Mouse (Mus musculus): ENCODE results near the gene Plcxd3. TPM values are rescaled to one million over a fixed set of nuclear protein-coding genes. Genes with fewer than 3 reads are reported as not detected.

Gene Plcxd3
- polyA plus RNA-seq (2015; fragmentation: Nextera tagmentation; extraction: Ambion mirVana): 2.5 and 2.8 TPM in 2 replicates

DNA sequence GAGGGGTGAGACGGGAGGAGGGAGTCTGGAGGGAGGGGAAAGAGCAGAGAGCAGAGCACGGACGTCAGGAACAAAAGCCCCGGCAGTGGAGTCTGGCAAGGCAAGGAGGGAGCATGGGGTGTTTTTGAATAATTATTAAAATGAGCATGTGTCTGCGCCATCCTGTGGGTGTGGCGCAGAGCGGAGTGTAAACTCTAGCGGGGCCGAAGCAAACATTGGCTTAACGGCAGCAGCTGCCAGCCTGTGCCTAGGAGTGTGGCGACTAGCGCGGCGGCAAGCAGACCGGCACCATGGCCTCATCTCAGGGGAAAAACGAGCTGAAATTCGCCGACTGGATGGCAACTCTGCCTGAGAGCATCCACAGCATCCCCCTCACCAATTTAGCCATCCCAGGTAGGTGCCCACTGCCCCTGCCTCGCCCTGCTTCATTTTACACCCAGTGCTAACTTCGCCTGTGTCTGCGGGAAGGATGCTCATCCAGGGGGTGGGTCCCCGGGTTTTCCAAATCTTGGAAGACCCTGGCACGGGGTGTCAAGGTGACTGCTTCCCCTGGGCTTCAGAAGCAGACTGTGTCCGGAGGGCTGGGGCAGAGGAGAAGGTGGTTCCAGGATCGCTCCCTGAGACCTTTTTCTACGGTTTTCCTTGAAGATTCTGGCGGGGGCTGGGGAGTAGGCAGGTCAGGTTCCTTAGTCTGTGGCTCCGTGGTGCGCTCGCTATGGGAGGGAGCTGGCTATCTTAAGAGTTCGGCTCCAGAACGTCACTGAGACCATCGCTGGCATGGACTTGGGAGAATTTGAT, at the start of gene Plcxd3:
Gene Plcxd3, plus strand, starts transcription at position 69 of the 798 bp plus-strand sequence.
- no peak within 1 kb of the TSS for H3K27ac ChIP-seq
- no peaks in the 10 kb centered on the region for H3K9me3 ChIP-seq
- peak within 1 kb of the TSS; percentile 35 for H3K4me3 ChIP-seq (replicated peaks)
- H3K4me2 ChIP-seq (replicated peaks): peak within 1 kb of the TSS; percentile 71
- 0 out of 2 replicates have a peak, but pooled peaks cover 4% of the 10 kb centered on the region for H3K4me1 ChIP-seq (replicated peaks)
- WGBS: under 1% methylated on average over 33 of the region's 33 CpGs
- H3K9ac ChIP-seq: no peak within 1 kb of the TSS
- peak; percentile 76 for ATAC-seq
- H3K27me3 ChIP-seq (replicated peaks): peaks cover 9% of the 10 kb centered on the region; the same call in 1 of the 2 replicates
- H3K36me3 ChIP-seq: no peaks in the 10 kb centered on the region

DNA sequence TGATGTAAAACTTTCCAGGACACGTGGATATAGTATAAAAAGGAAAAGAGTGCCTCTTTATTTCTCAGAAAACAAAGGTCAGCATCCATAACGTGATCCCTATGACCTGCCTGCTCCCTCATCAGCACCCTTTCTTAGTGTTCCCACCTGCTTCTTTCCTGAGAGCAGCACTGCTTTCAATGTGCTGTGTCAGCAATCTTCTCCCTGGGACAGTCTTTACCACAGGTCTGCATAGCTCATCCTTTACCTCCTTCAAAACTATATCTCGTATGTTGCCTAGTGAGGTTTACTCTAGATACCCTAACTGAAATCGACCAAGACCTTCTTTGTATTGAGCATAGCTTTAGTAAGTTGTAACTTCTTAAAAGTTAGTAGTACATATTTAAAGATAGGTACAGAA, 43.4 kb upstream of the Plcxd3 start:
- no peak overlapping the region for H3K27ac ChIP-seq
- ATAC-seq: no peak
- H3K4me1 ChIP-seq (replicated peaks): no peaks in the 10 kb centered on the region
- no peaks in the 10 kb centered on the region for H3K27me3 ChIP-seq (replicated peaks)
- H3K4me2 ChIP-seq (replicated peaks): no peak overlapping the region
- no peaks in the 10 kb centered on the region for H3K36me3 ChIP-seq
- H3K9ac ChIP-seq: no peak overlapping the region
- no peak overlapping the region for H3K4me3 ChIP-seq (replicated peaks)
- WGBS: 86% methylated on average over 4 of the region's 4 CpGs
- H3K9me3 ChIP-seq: no peaks in the 10 kb centered on the region

DNA sequence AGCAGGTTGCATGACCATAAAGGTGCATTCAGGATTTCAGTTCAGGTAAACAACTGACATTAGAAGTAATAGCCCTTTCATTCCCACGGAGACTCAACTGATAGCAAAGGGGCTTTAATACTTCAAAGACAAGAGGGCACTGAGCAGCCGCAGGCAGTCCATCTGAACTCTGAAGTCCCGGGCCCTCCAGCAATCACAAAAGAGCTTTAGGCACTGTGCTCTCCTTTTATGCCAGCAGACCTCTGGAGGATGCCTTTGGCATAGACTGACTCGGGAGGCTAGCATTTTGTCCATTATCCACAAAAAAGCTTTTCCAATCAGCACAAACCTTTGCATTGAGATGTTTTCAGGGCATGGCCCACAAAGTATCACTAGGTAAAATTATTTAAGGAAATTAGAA, 33.7 kb upstream of the Plcxd3 start:
- no peak for ATAC-seq
- no peak overlapping the region for H3K27ac ChIP-seq
- WGBS: 46% methylated on average over 4 of the region's 4 CpGs

GRCm38 (mm10) chr15:4348816-4349553, 26.3 kb upstream of the Plcxd3 start:
- Histone ChIP-seq H3K4me2 (replicated peaks) (no peak overlapping the region), H3K27me3 (replicated peaks) (no peaks in the 10 kb centered on the region), H3K4me1 (replicated peaks) (no peaks in the 10 kb centered on the region), H3K36me3 (no peaks in the 10 kb centered on the region), H3K9ac (no peak overlapping the region), H3K9me3 (no peaks in the 10 kb centered on the region), H3K4me3 (replicated peaks) (no peak overlapping the region), H3K27ac (no peak overlapping the region)
- ATAC-seq: no peak
- WGBS: 31% methylated on average over 7 of the region's 7 CpGs

More for the DNA sequence above, 33.7 kb upstream of the Plcxd3 start:
- H3K9me3 ChIP-seq: no peaks in the 10 kb centered on the region
- H3K27me3 ChIP-seq (replicated peaks): no peaks in the 10 kb centered on the region
- no peaks in the 10 kb centered on the region for H3K36me3 ChIP-seq
- H3K4me3 ChIP-seq (replicated peaks): no peak overlapping the region
- H3K4me2 ChIP-seq (replicated peaks): no peak overlapping the region
- H3K4me1 ChIP-seq (replicated peaks): no peaks in the 10 kb centered on the region
- no peak overlapping the region for H3K9ac ChIP-seq

DNA sequence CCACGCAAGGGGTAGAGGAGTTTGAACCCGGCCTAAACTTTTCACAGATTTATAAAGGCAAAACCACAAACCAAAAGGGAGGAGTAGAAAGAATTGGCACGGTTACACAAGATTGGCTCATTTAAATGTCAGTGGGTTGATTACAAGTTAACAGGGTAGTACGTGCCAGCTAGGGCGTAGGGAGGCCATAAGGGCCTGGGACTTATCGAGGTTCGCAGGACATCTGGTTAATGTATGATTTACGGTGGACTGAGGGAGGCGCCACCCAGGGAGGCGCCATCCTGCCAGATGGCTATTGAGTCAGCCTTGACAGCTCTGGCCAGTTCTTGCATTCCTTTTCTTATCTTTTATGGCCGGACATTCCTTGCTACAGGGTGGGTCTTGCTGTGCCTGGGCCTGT, 18.9 kb upstream of the Plcxd3 start:
- WGBS: 67% methylated on average over 11 of the region's 11 CpGs
- no peak overlapping the region for H3K4me3 ChIP-seq (replicated peaks)
- H3K4me1 ChIP-seq (replicated peaks): no peaks in the 10 kb centered on the region
- H3K9ac ChIP-seq: no peak overlapping the region
- H3K27ac ChIP-seq: no peak overlapping the region
- H3K36me3 ChIP-seq: no peaks in the 10 kb centered on the region
- H3K27me3 ChIP-seq (replicated peaks): no peaks in the 10 kb centered on the region
- H3K4me2 ChIP-seq (replicated peaks): no peak overlapping the region
- ATAC-seq: no peak
- no peaks in the 10 kb centered on the region for H3K9me3 ChIP-seq

DNA sequence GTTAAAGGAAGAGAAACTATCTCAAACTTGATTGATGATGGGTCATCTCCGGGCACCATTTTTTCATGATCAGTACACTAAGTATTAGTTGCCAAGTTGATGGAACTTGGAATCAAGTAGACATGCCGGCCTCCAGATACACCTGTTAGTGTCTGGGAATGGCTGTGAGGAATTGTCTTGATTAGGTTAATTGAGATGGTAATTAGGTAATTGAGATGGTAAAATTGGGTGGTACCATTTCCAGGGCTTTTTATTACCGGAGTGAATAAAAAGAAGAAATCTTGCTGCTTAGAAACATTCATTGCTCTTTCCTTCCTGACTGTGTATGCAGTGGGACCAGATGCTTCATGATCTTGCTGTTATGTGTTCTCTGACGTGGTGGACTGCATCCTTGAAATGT, 17.6 kb upstream of the Plcxd3 start:
- H3K4me2 ChIP-seq (replicated peaks): no peak overlapping the region
- WGBS: 77% methylated on average over 4 of the region's 4 CpGs
- ATAC-seq: no peak
- H3K27ac ChIP-seq: no peak overlapping the region
- H3K9ac ChIP-seq: no peak overlapping the region
- H3K36me3 ChIP-seq: no peaks in the 10 kb centered on the region
- H3K4me3 ChIP-seq (replicated peaks): no peak overlapping the region
- no peaks in the 10 kb centered on the region for H3K4me1 ChIP-seq (replicated peaks)
- no peaks in the 10 kb centered on the region for H3K9me3 ChIP-seq
- H3K27me3 ChIP-seq (replicated peaks): no peaks in the 10 kb centered on the region

- no peak overlapping the region for H3K27ac ChIP-seq
- H3K36me3 ChIP-seq: no peaks in the 10 kb centered on the region
- 55% methylated on average over 2 of the region's 2 CpGs for WGBS
- H3K4me1 ChIP-seq (replicated peaks): no peaks in the 10 kb centered on the region
- H3K27me3 ChIP-seq (replicated peaks): no peaks in the 10 kb centered on the region
- H3K4me3 ChIP-seq (replicated peaks): no peak overlapping the region
- no peak overlapping the region for H3K4me2 ChIP-seq (replicated peaks)
- ATAC-seq: no peak
- no peak overlapping the region for H3K9ac ChIP-seq
- H3K9me3 ChIP-seq: no peaks in the 10 kb centered on the region
Observed at GRCm38 (mm10) chr15:4367801-4368200, 7.5 kb upstream of the Plcxd3 start.

DNA sequence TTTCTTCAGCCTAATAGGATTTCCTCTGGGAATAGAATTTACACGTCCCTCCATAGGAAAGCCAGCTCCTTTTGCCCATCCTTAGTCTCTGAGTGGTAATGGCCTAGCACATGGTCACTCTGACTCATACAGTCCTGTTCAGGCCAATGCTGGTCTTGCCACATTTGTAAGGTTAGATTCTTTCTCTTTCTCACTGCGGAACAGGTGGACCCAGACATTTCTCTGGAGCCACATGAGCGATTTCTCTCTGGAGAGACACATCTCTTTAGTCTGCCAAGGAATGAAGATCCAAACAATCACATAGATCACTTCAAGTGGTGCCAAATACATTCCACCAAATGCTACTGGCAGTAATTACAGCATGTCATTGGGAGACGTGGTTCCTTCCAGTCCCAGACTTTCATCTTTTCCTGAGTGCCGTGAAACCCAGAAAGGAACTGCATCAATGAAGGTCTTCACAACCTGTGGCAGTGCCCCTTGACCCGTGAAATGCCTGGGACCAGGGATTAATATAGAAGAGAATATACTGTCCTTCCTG, 769 bp upstream of the Plcxd3 start:
- H3K9me3 ChIP-seq: no peaks in the 10 kb centered on the region
- H3K27me3 ChIP-seq (replicated peaks): peaks cover 9% of the 10 kb centered on the region; the same call in 1 of the 2 replicates
- 0 out of 2 replicates have a peak, but pooled peaks cover 4% of the 10 kb centered on the region for H3K4me1 ChIP-seq (replicated peaks)
- H3K4me2 ChIP-seq (replicated peaks): peak overlapping the region; percentile 71
- no peak overlapping the region for H3K9ac ChIP-seq
- 53% methylated on average over 6 of the region's 6 CpGs for WGBS
- H3K36me3 ChIP-seq: no peaks in the 10 kb centered on the region
- no peak overlapping the region for H3K4me3 ChIP-seq (replicated peaks)
- no peak overlapping the region for H3K27ac ChIP-seq
- no peak for ATAC-seq

DNA sequence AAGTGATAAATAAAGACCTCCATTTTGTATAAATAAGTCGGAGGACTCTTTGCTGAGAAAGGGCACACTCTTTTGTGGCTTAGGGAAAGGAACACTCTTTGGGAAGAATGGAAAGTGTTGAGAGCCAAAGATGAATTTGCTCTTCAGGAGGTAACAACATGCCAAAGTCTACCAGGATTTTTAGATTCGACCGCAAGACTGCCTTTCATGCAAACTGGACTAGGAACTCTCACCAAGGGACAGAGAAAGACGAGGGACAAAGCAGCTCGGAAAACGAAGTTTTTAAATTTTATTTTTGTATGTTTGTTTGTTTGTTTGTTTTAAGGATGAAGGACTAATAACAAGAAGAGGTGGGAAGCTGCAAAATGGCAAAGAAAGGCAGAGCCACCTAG, 264 bp upstream of the Plcxd3 start:
- H3K9ac ChIP-seq: no peak overlapping the region
- no peak overlapping the region for H3K27ac ChIP-seq
- 0 out of 2 replicates have a peak, but pooled peaks cover 4% of the 10 kb centered on the region for H3K4me1 ChIP-seq (replicated peaks)
- no peaks in the 10 kb centered on the region for H3K36me3 ChIP-seq
- peaks cover 9% of the 10 kb centered on the region; the same call in 1 of the 2 replicates for H3K27me3 ChIP-seq (replicated peaks)
- peak overlapping the region; percentile 71 for H3K4me2 ChIP-seq (replicated peaks)
- 22% methylated on average over 6 of the region's 6 CpGs for WGBS
- no peak for ATAC-seq
- no peaks in the 10 kb centered on the region for H3K9me3 ChIP-seq
- H3K4me3 ChIP-seq (replicated peaks): peak overlapping the region; percentile 35

DNA sequence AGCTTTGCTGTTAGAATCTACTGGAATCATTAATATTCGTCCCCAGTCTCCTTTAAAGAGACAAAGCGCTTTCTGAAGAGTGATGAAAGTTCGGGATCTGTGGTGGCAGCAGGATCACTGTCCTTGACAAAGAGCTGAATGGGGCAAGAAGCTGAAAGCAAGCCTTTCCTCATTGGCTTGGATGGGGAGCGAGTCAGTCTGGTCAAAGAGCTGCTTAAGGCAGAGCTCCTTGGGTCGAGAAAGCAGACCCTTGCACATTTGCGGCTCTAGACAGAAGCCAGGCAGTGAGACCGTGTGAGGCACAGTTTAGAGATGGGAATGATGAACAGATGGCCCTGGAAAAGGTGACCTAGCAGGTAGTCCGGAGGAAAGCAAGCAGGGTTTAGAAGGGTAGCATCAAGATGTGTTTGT, 935 bp downstream of the Plcxd3 start:
- ATAC-seq: no peak

DNA sequence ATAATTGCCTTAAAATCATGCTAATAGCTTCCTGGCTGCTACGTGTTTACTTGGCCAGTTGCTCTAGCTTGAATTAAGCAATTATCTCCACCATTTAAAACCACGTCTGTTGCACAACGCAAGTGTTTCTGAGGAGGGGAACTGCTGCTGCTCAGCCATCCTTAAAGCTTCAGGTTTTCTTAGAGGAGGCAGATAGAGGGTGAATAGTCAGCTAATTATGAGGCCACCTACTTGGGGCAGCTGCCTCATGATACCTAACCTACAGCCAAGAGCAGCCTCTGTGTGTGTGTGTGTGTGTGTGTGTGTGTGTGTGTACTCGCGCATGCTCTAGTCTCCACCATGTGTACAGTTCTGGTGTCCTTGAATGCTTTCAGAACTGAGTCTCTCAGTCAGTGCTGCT, 3.5 kb downstream of the Plcxd3 start:
- 0 out of 2 replicates have a peak, but pooled peaks cover 4% of the 10 kb centered on the region for H3K4me1 ChIP-seq (replicated peaks)
- H3K27ac ChIP-seq: no peak overlapping the region
- no peak overlapping the region for H3K4me2 ChIP-seq (replicated peaks)
- no peaks in the 10 kb centered on the region for H3K36me3 ChIP-seq
- no peak overlapping the region for H3K9ac ChIP-seq
- H3K27me3 ChIP-seq (replicated peaks): peaks cover 9% of the 10 kb centered on the region; the same call in 1 of the 2 replicates
- 81% methylated on average over 5 of the region's 5 CpGs for WGBS
- ATAC-seq: no peak
- no peak overlapping the region for H3K4me3 ChIP-seq (replicated peaks)
- no peaks in the 10 kb centered on the region for H3K9me3 ChIP-seq

More for the DNA sequence above, 935 bp downstream of the Plcxd3 start:
- no peak overlapping the region for H3K27ac ChIP-seq
- peak overlapping the region; percentile 71 for H3K4me2 ChIP-seq (replicated peaks)
- H3K36me3 ChIP-seq: no peaks in the 10 kb centered on the region
- no peak overlapping the region for H3K9ac ChIP-seq
- H3K27me3 ChIP-seq (replicated peaks): peaks cover 9% of the 10 kb centered on the region; the same call in 1 of the 2 replicates
- 0 out of 2 replicates have a peak, but pooled peaks cover 4% of the 10 kb centered on the region for H3K4me1 ChIP-seq (replicated peaks)
- peak overlapping the region; percentile 35 for H3K4me3 ChIP-seq (replicated peaks)
- 16% methylated on average over 8 of the region's 8 CpGs for WGBS
- no peaks in the 10 kb centered on the region for H3K9me3 ChIP-seq

- H3K4me3 ChIP-seq (replicated peaks): no peak overlapping the region
- ATAC-seq: no peak
- no peak overlapping the region for H3K4me2 ChIP-seq (replicated peaks)
- no peaks in the 10 kb centered on the region for H3K4me1 ChIP-seq (replicated peaks)
- no peak overlapping the region for H3K9ac ChIP-seq
- no peaks in the 10 kb centered on the region for H3K36me3 ChIP-seq
- H3K27me3 ChIP-seq (replicated peaks): no peaks in the 10 kb centered on the region
- no peak overlapping the region for H3K27ac ChIP-seq
- no peaks in the 10 kb centered on the region for H3K9me3 ChIP-seq
Observed at GRCm38 (mm10) chr15:4387774-4388173, 12.5 kb downstream of the Plcxd3 start.
